Mouse (Mus musculus): ENCODE results near the gene Vps4a.

DNA sequence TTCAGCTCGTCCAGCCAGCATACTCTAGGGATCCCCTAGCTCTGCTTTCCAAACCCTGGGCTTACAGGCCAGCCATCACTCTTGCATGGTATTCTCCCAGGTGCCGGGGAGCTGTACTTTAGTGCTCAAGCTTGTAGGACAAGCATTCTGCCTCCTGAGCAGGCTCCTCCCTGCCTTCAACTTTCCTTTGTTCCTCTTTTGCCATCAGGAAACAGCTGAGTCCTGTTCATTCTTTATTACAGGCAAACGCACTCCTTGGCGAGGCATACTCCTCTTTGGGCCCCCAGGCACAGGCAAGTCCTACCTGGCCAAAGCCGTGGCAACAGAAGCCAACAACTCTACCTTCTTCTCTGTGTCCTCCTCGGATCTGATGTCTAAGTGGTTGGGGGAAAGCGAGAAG lies 9.6 kb downstream of the Vps4a start:
- TF ChIP-seq POLR2A (IDR thresholded peaks at IDR 0.05; ENCODE audit: low read depth, low read length): no peak
- no peak for TF ChIP-seq CTCF (IDR thresholded peaks at IDR 0.05; ENCODE audit: extremely low read depth, insufficient read length, insufficient replicate concordance, low read depth, low read length)

Data from small intestine, adult 2 months (tissue).